Mouse (Mus musculus): ENCODE measurements around the gene Plcb1.
A peak's percentile ranks its signal among the peaks of the same experiment; 100 is the strongest.

Plcb1 gene

GRCm38 (mm10) chr2:134838185-134838584 is 52.3 kb downstream of the Plcb1 start:
- DNase-seq (ENCODE audit: low spot score): no peak

DNA sequence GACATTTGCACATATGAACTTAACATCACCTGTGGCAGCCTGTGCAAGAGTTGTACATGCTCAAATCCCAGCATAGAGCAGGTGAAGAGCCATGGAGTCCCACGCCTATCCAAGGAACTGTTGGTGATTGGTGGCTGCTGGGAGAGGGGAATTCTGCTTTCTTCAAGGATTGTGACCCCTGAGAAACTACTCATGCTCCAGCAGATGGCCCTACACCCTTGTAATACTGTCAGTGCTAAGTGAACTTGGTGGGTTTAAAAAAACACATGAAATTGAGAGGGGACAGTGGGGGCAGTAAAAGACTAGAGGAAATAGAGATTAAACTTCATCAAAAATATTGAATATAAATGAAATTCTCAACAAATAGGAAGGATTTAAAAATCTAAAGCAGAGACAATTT is 53.0 kb downstream of the Plcb1 start:
- no peak for DNase-seq (ENCODE audit: low spot score)

DNA sequence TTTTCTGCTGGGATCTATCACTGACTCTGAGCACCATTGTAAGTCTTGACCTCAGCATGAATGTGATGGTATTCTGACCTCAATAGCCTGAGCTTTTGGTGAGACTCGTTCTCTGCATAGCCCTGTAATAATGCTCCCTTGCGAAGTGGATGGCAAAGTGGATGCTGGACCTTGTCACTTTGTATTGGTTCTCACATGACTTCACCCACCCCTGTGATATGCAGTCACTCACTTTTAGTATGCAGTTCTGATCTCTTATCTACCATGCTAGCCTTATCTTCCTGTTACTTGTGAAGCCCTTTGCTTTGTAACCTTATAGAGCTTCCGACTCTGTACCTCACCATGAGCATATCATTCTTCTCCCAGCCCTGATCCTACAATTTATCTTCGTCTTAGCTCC is 57.0 kb downstream of the Plcb1 start:
- DNase-seq (ENCODE audit: low spot score): no peak

DNA sequence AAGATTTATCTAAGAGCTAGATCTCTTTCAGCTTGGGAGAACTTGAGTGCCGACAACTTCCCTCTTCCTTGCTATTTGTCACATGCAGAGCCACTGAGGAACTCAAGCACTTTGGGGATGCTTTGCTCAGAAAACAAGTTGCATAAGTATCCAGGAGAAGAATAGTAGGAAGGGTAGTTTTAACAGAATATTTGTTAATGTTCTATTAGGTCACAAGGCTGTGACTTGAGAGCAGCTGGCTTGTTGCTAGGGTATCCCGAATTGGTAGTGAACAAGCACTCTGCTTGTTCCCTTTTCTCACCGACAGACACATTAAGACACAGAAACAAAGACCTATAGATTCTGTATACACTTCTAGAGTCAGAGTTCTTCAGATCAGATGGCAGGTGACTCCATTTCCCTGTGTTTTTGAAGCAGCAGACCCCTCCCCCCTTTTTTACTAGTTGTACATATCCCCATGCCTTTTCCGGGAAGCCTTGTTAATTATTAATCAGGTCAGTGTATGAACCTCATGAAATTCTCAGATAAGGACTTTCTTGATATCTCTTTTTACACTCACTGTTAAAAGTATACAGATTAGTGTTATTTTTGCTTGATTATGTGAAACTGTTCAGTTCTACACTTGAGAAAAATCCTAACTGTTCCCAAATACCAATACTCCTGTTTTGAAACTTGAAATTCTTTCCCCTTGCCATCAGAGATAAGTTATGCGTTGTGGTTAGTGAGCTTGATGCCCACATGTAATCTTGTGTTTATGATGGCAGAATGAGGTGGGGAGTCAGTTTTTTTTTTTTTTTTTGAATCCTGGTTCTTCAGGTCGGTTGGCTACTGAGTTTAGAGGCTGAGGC is 58.7 kb downstream of the Plcb1 start:
- no peak for DNase-seq (ENCODE audit: low spot score)

DNA sequence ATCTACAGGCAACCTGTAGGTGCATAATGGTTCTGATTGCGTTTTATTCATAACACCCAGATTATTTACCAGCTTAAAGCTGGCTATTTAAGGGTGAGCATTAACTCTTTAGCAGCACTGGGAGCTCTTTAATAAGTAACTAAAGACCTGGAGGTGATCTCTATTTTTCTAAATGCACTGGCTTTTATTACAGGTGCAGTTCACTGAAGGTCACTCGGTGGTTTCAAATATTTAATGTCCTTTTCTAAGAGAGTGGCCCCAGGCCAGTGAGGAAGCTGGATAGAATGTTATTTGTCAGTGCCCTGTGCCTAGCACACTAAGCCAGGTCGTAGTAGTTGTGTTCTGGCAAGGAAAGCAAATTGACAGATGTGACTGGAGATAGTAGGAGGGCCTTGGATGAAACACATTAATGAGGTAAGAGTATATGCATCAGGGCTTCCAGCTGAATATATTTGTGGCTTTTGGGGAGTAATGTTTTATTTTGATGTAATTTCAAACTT is 59.4 kb downstream of the Plcb1 start:
- DNase-seq (ENCODE audit: low spot score): no peak

- DNase-seq (ENCODE audit: low spot score): no peak
Observed at GRCm38 (mm10) chr2:134846555-134846954, 60.7 kb downstream of the Plcb1 start.

- DNase-seq (ENCODE audit: low spot score): no peak
Observed at GRCm38 (mm10) chr2:134851189-134852171, 65.6 kb downstream of the Plcb1 start.

- DNase-seq (ENCODE audit: low spot score): no peak
Observed at GRCm38 (mm10) chr2:134856239-134856638, 70.4 kb downstream of the Plcb1 start.

GRCm38 (mm10) chr2:134856691-134857090 is 70.8 kb downstream of the Plcb1 start:
- peak; percentile 35 for DNase-seq (ENCODE audit: low spot score)

GRCm38 (mm10) chr2:134864985-134865645 is 79.2 kb downstream of the Plcb1 start:
- DNase-seq (ENCODE audit: low spot score): no peak

DNA sequence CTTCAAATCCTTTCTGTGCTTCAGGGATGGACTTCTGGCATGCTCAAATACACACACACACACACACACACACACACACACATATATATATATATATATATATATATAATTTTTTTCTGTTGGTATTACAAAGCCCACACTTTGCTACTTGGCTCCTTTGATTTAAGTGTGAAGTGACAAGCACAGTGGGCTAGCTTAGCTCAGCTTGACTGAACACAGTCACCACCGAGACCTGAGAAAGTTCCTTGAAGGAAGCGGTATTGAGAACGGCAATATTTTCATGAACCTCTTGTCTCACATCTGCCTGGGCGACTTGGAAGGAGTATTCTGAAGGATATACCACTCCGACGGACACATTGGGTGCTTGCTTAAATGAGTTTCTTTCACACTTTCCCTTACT is 81.5 kb downstream of the Plcb1 start:
- peak; percentile 61 for DNase-seq (ENCODE audit: low spot score)

DNA sequence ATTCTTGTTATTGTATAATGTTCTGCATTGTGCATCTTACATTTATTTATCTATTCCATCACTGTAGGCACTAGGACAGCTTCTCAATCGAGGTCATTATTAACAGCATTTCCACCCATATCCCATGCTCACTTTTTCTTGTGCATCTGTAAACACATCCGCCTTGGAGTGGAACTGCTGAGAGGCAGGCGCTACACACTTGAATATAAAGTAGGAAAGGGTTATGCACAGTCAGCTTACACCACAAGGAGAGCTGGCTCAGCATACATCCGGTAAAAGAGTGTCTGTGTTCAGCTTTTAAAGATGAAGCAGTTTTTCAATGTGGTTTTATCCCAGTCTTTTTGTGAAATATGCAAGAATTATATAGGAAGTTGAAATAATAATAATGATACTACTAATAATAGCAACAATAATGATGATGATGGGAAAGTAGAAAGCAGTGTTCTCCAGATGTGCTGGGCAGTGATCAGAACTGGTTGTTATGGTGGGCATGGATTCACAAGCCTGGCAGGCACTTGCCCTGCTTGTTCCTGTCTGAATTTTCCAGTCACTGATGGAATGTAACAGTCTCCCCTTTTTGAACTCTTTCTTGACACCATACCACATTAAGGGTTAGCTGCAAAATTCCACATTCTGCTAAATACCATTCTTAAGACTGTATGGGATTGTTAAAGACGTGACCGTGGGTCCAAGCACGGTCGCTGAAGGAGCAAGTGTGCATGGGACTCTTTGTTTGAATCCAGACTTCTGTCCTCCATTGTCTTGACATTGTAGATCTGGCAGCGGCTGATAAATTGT is 86.0 kb downstream of the Plcb1 start:
- no peak for DNase-seq (ENCODE audit: low spot score)

- DNase-seq (ENCODE audit: low spot score): no peak
Observed at GRCm38 (mm10) chr2:134872490-134872781, 86.6 kb downstream of the Plcb1 start.

DNA sequence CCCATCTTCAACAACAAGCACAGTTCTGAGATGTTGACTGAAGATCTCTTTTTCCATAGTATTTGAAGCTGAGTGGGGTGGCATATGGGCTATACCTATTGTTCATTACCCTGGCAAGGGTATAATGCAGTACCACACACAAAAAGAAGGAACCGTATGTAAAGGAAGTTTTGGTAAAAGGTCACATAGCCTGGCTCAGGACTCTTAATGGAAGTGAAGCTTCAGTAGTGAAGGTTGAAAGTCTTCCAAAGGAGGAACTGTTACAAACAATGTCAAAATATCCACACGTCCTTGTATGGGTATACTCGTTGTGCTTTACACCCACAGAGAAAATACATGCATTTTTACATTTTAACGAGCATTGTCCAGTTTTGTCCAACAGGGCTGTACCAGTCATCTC is 91.3 kb downstream of the Plcb1 start:
- DNase-seq (ENCODE audit: low spot score): no peak

GRCm38 (mm10) chr2:134891207-134891606 is 105.3 kb downstream of the Plcb1 start:
- no peak for DNase-seq (ENCODE audit: low spot score)

GRCm38 (mm10) chr2:134894776-134895175 is 108.9 kb downstream of the Plcb1 start:
- no peak for DNase-seq (ENCODE audit: low spot score)

- no peak for DNase-seq (ENCODE audit: low spot score)
Observed at GRCm38 (mm10) chr2:134896196-134896595, 110.3 kb downstream of the Plcb1 start.

- no peak for DNase-seq (ENCODE audit: low spot score)
Observed at GRCm38 (mm10) chr2:134897083-134897482, 111.2 kb downstream of the Plcb1 start.

- no peak for DNase-seq (ENCODE audit: low spot score)
Observed at GRCm38 (mm10) chr2:134901521-134901920, 115.7 kb downstream of the Plcb1 start.

GRCm38 (mm10) chr2:134910882-134911281 is 125.0 kb downstream of the Plcb1 start:
- DNase-seq (ENCODE audit: low spot score): peak; percentile 74

- DNase-seq (ENCODE audit: low spot score): no peak
Observed at GRCm38 (mm10) chr2:134911360-134911759, 125.5 kb downstream of the Plcb1 start.
